Mouse (Mus musculus) lung, postnatal 0 days (tissue): Measurements from ENCODE around the gene Fry.
A peak's percentile ranks its signal among the peaks of the same experiment; 100 is the strongest.

ENCODE experiments used
- CTCF ChIP-seq: IDR thresholded peaks from 2 replicates; pipeline ENCODE4 v1.5.1; 2016; ENCODE audit warnings: antibody characterized with exemption, mild to moderate bottlenecking
- EP300 ChIP-seq: IDR thresholded peaks from 2 replicates; pipeline ENCODE4 v1.6.1; 2016; ENCODE audit warnings: antibody characterized with exemption, mild to moderate bottlenecking, control low read depth

DNA sequence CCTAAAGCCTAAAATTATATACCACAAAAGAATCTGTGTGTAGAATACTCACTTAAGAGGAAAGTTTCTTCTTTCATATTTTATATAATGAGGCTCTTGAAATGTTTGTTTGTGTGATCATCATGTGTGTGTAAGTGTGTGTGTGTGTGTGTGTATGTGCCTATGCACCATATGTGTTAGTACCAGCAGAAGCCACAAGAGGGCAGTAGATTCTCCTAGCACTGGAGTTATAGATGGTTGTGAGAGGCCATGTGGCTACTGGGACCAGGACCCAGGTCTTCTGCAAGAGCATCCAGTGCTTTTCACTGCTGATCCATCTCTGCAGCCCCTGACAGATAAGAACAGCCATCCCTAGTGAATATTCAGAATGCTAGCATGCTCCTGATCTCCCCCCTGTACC lies 118.2 kb downstream of the Fry start:
- no peak for TF ChIP-seq EP300
- peak; percentile 27; the same call in 1 of the 2 replicates for TF ChIP-seq CTCF
